Mouse (Mus musculus): ENCODE results near the gene Irgm1. TPM values are rescaled to one million over a fixed set of nuclear protein-coding genes. Genes with fewer than 3 reads are reported as not detected.

Gene Irgm1
- polyA plus RNA-seq, 1 experiment from 2014 or later = 17.0 TPM

GRCm38 (mm10) chr11:48817794-48818193 lies 53.7 kb downstream of the Irgm1 start:
- no peak for DNase-seq
- no peak for ATAC-seq (ENCODE audit: low read depth)
- H3K4me1 ChIP-seq (replicated peaks) = peaks cover 54% of the 10 kb centered on the region
- peak overlapping the region; percentile 91 for H3K4me2 ChIP-seq
- H3K36me3 ChIP-seq = peaks cover 12% of the 10 kb centered on the region
- H3K9me3 ChIP-seq (replicated peaks) = no peaks in the 10 kb centered on the region
- H3K27me3 ChIP-seq = no peaks in the 10 kb centered on the region
- peak overlapping the region; percentile 86 for H3K4me3 ChIP-seq (replicated peaks)
- peak overlapping the region; percentile 86 for H3K9ac ChIP-seq
- peak overlapping the region; percentile 95 for H3K27ac ChIP-seq
- 8% methylated on average over 9 of the region's 9 CpGs for WGBS (ENCODE audit: insufficient replicate concordance)

GRCm38 (mm10) chr11:48816800-48817665 lies 54.5 kb downstream of the Irgm1 start, which contains the start of gene Trim41:
TSS of gene Trim41 (minus strand) at chr11:48817353.
- peak within 1 kb of the TSS; percentile 91 for H3K4me2 ChIP-seq
- H3K27me3 ChIP-seq = no peaks in the 10 kb centered on the region
- peak; percentile 99 for DNase-seq
- peaks cover 20% of the 10 kb centered on the region for H3K36me3 ChIP-seq
- H3K4me3 ChIP-seq (replicated peaks) = peak within 1 kb of the TSS; percentile 86
- H3K27ac ChIP-seq = peak within 1 kb of the TSS; percentile 95
- peak; percentile 95 for ATAC-seq (ENCODE audit: low read depth)
- H3K4me1 ChIP-seq (replicated peaks) = peaks cover 52% of the 10 kb centered on the region
- peak within 1 kb of the TSS; percentile 86 for H3K9ac ChIP-seq
- WGBS (ENCODE audit: insufficient replicate concordance) = under 1% methylated on average over 74 of the region's 77 CpGs
- H3K9me3 ChIP-seq (replicated peaks) = no peaks in the 10 kb centered on the region

- Histone ChIP-seq H3K9me3 (replicated peaks) (no peaks in the 10 kb centered on the region), H3K27ac (peak overlapping the region; percentile 95), H3K27me3 (no peaks in the 10 kb centered on the region), H3K4me3 (replicated peaks) (peak overlapping the region; percentile 86), H3K4me2 (peak overlapping the region; percentile 91), H3K9ac (peak overlapping the region; percentile 86), H3K36me3 (peaks cover 27% of the 10 kb centered on the region), H3K4me1 (replicated peaks) (peaks cover 52% of the 10 kb centered on the region)
- ATAC-seq (ENCODE audit: low read depth) (peak; percentile 1; the same call in 1 of the 2 replicates), DNase-seq (peak; percentile 31)
- 1% methylated on average over 23 of the region's 23 CpGs for WGBS (ENCODE audit: insufficient replicate concordance)
Observed at GRCm38 (mm10) chr11:48816281-48816781, 55.2 kb downstream of the Irgm1 start.

GRCm38 (mm10) chr11:48815851-48816250 lies 55.6 kb downstream of the Irgm1 start:
- peaks cover 49% of the 10 kb centered on the region for H3K4me1 ChIP-seq (replicated peaks)
- no peaks in the 10 kb centered on the region for H3K27me3 ChIP-seq
- WGBS (ENCODE audit: insufficient replicate concordance) = 56% methylated on average over 16 of the region's 16 CpGs
- H3K4me3 ChIP-seq (replicated peaks) = peak overlapping the region; percentile 86
- peak overlapping the region; percentile 95 for H3K27ac ChIP-seq
- no peak for DNase-seq
- H3K9ac ChIP-seq = peak overlapping the region; percentile 86
- peak overlapping the region; percentile 91 for H3K4me2 ChIP-seq
- ATAC-seq (ENCODE audit: low read depth) = no peak
- no peaks in the 10 kb centered on the region for H3K9me3 ChIP-seq (replicated peaks)
- H3K36me3 ChIP-seq = peaks cover 31% of the 10 kb centered on the region

GRCm38 (mm10) chr11:48813782-48814181 lies 57.7 kb downstream of the Irgm1 start:
- no peak overlapping the region for H3K9ac ChIP-seq
- no peaks in the 10 kb centered on the region for H3K9me3 ChIP-seq (replicated peaks)
- H3K27me3 ChIP-seq = no peaks in the 10 kb centered on the region
- DNase-seq (no peak), ATAC-seq (ENCODE audit: low read depth) (no peak)
- peaks cover 52% of the 10 kb centered on the region for H3K36me3 ChIP-seq
- H3K27ac ChIP-seq = no peak overlapping the region
- no peak overlapping the region for H3K4me3 ChIP-seq (replicated peaks)
- H3K4me1 ChIP-seq (replicated peaks) = peaks cover 35% of the 10 kb centered on the region
- no peak overlapping the region for H3K4me2 ChIP-seq

Other genes starting within 250 kb of the Irgm1 start
- 688 and 710 TPM in 2 replicates for gene Rack1, start 71.4 kb downstream of the Irgm1 start, polyA plus RNA-seq (2015; fragmentation: Nextera tagmentation; extraction: Ambion mirVana)
- gene Trim41, start 54.3 kb downstream of the Irgm1 start, polyA plus RNA-seq (2015; fragmentation: Nextera tagmentation; extraction: Ambion mirVana) = 1.7 and 2.4 TPM in 2 replicates
- gene Trim7, start 45.5 kb downstream of the Irgm1 start, polyA plus RNA-seq (2015; fragmentation: Nextera tagmentation; extraction: Ambion mirVana) = 0.06 and 0.09 TPM in 2 replicates
- 1.2 and 1.7 TPM in 2 replicates for gene Gm12184, start 45.0 kb downstream of the Irgm1 start, polyA plus RNA-seq (2015; fragmentation: Nextera tagmentation; extraction: Ambion mirVana)
- gene Gm5431, start 30.5 kb upstream of the Irgm1 start, polyA plus RNA-seq (2015; fragmentation: Nextera tagmentation; extraction: Ambion mirVana) = 0.20 and 0.38 TPM in 2 replicates
- 2.0 and 3.6 TPM in 2 replicates for gene Psme2b, start 74.5 kb upstream of the Irgm1 start, polyA plus RNA-seq (2015; fragmentation: Nextera tagmentation; extraction: Ambion mirVana)
- gene Olfr56, start 107.2 kb upstream of the Irgm1 start, polyA plus RNA-seq (2015; fragmentation: Nextera tagmentation; extraction: Ambion mirVana) = 0.05 and 0.12 TPM in 2 replicates
- 0.54 and 0.65 TPM in 2 replicates for gene 9930111J21Rik1, start 107.7 kb upstream of the Irgm1 start, polyA plus RNA-seq (2015; fragmentation: Nextera tagmentation; extraction: Ambion mirVana)
- not detected in 2 replicates for gene Gm12185, start 120.5 kb upstream of the Irgm1 start, polyA plus RNA-seq (2015; fragmentation: Nextera tagmentation; extraction: Ambion mirVana)
- gene Tgtp1, start 122.5 kb upstream of the Irgm1 start, polyA plus RNA-seq (2015; fragmentation: Nextera tagmentation; extraction: Ambion mirVana) = 0.67 and 0.78 TPM in 2 replicates
- gene 9930111J21Rik2, start 179.6 kb upstream of the Irgm1 start, polyA plus RNA-seq (2015; fragmentation: Nextera tagmentation; extraction: Ambion mirVana) = 0.52 and 0.65 TPM in 2 replicates
- 0.22 and 0.59 TPM in 2 replicates for gene Tgtp2, start 192.5 kb upstream of the Irgm1 start, polyA plus RNA-seq (2015; fragmentation: Nextera tagmentation; extraction: Ambion mirVana)
- 7.3 and 7.4 TPM in 2 replicates for gene Ifi47, start 204.9 kb upstream of the Irgm1 start, polyA plus RNA-seq (2015; fragmentation: Nextera tagmentation; extraction: Ambion mirVana)
- not detected in 2 replicates for gene Olfr1396, start 243.2 kb upstream of the Irgm1 start, polyA plus RNA-seq (2015; fragmentation: Nextera tagmentation; extraction: Ambion mirVana)

Data from liver, embryonic 13.5 days (tissue).